ENCODE assay signal across 7 mouse cellular contexts in genomic region chr12:76190940-76191339, GRCm38 (mm10). TPM values are rescaled to one million over a fixed set of nuclear protein-coding genes. Genes with fewer than 3 reads are reported as not detected.
DNase-seq lines count a peak whose midpoint lies in the region; ATAC-seq and TF ChIP-seq lines count a peak whose summit lies in the region.

No protein-coding gene starts in this region.

- H3K36me3 ChIP-seq in midbrain, embryonic 10.5 days: no peaks in the 10 kb centered on the region
- no peaks in the 10 kb centered on the region for H3K36me3 ChIP-seq in midbrain, embryonic 15.5 days (replicated peaks)
- H3K36me3 ChIP-seq in intestine, postnatal 0 days (ENCODE audit: control insufficient read depth, insufficient read depth): no peaks in the 10 kb centered on the region

- no peak overlapping the region for H3K4me2 ChIP-seq in midbrain, embryonic 15.5 days
- no peak overlapping the region for H3K4me2 ChIP-seq in intestine, postnatal 0 days (replicated peaks; ENCODE audit: low read depth)

- no peak overlapping the region for H3K4me3 ChIP-seq in midbrain, embryonic 10.5 days
- no peak overlapping the region for H3K4me3 ChIP-seq in midbrain, embryonic 15.5 days
- H3K4me3 ChIP-seq in intestine, postnatal 0 days (ENCODE audit: low read depth, low read length): no peak overlapping the region

- H3K27me3 ChIP-seq in midbrain, embryonic 10.5 days (ENCODE audit: low read depth, poor library complexity, severe bottlenecking): peaks cover 21% of the 10 kb centered on the region
- 0 out of 2 replicates have a peak, but pooled peaks cover 5% of the 10 kb centered on the region for H3K27me3 ChIP-seq in midbrain, embryonic 15.5 days (replicated peaks)
- H3K27me3 ChIP-seq in intestine, postnatal 0 days (replicated peaks; ENCODE audit: control insufficient read depth, insufficient read depth, low read length): no peaks in the 10 kb centered on the region

- no peak for ATAC-seq in midbrain, embryonic 15.5 days (replicated peaks)
- ATAC-seq in intestine, postnatal 0 days: peak; percentile 54

- H3K9me3 ChIP-seq in midbrain, embryonic 10.5 days (replicated peaks): no peaks in the 10 kb centered on the region
- no peaks in the 10 kb centered on the region for H3K9me3 ChIP-seq in midbrain, embryonic 15.5 days
- no peaks in the 10 kb centered on the region for H3K9me3 ChIP-seq in intestine, postnatal 0 days (ENCODE audit: control insufficient read depth)

- 49% methylated on average over 11 of the region's 11 CpGs for WGBS in midbrain, embryonic 10.5 days
- 53% methylated on average over 11 of the region's 11 CpGs for WGBS in midbrain, embryonic 15.5 days
- WGBS in intestine, postnatal 0 days: 45% methylated on average over 11 of the region's 11 CpGs

- H3K4me1 ChIP-seq in midbrain, embryonic 10.5 days: peaks cover 5% of the 10 kb centered on the region
- peaks cover 4% of the 10 kb centered on the region for H3K4me1 ChIP-seq in midbrain, embryonic 15.5 days
- H3K4me1 ChIP-seq in intestine, postnatal 0 days (replicated peaks; ENCODE audit: control insufficient read depth, insufficient read depth, low read length): peaks cover 3% of the 10 kb centered on the region

- no peak overlapping the region for H3K27ac ChIP-seq in midbrain, embryonic 10.5 days (replicated peaks)
- H3K27ac ChIP-seq in midbrain, embryonic 15.5 days: no peak overlapping the region
- no peak overlapping the region for H3K27ac ChIP-seq in intestine, postnatal 0 days (ENCODE audit: low read depth, low read length)

- no peak overlapping the region for H3K9ac ChIP-seq in midbrain, embryonic 15.5 days
- no peak overlapping the region for H3K9ac ChIP-seq in intestine, postnatal 0 days (ENCODE audit: low read depth, low read length)

- TF ChIP-seq CTCF in intestine, postnatal 0 days (IDR thresholded peaks at IDR 0.05; ENCODE audit: low read depth): peak; percentile 90

- DNase-seq in midbrain, embryonic 10.5 days (ENCODE audit: low spot score): peak; percentile 34
- peak; percentile 21 for DNase-seq in T-cell, adult 2 months (ENCODE audit: low spot score)
- DNase-seq in embryo, embryonic 10.5 days (ENCODE audit: low spot score): peak; percentile 86
- DNase-seq in lung, postnatal 36 days: peak; percentile 71
- peak; percentile 18 for DNase-seq in thymus, postnatal 25 days

RNA-seq across cellular contexts. Expression of gene Esr2, which starts 13.9 kb away (rescaled TPM):
- 0.06 and 0.07 TPM in 2 replicates for polyA plus RNA-seq in midbrain, embryonic 10.5 days (2016; fragmentation: Nextera tagmentation; extraction: Ambion mirVana)
- 0.29 and 0.39 TPM in 2 replicates for polyA plus RNA-seq in midbrain, embryonic 15.5 days (2015; fragmentation: Nextera tagmentation; extraction: Ambion mirVana)
- polyA plus RNA-seq in intestine, postnatal 0 days (2015; fragmentation: Nextera tagmentation; extraction: Ambion mirVana): not detected in 2 replicates

RNA-seq across cellular contexts. Expression of gene Tex21, which starts 55.6 kb away (rescaled TPM):
- not detected in 2 replicates for polyA plus RNA-seq in midbrain, embryonic 10.5 days (2016; fragmentation: Nextera tagmentation; extraction: Ambion mirVana)
- not detected in 2 replicates for polyA plus RNA-seq in midbrain, embryonic 15.5 days (2015; fragmentation: Nextera tagmentation; extraction: Ambion mirVana)
- polyA plus RNA-seq in intestine, postnatal 0 days (2015; fragmentation: Nextera tagmentation; extraction: Ambion mirVana): not detected in 2 replicates

Comparison
In these comparisons a context has a peak if more than half of its experiments do, and no peak if none do; other contexts are left out.
1. DNase-seq: peak in every context shown above with its lines; median percentile 86 in embryo, embryonic 10.5 days; 71 in lung, postnatal 36 days; 34 in midbrain, embryonic 10.5 days; 21 in T-cell, adult 2 months; 18 in thymus, postnatal 25 days.